Mouse (Mus musculus) spleen, postnatal 36 days (tissue): ENCODE results near the gene Col15a1.

Experiments used
- DNase-seq, 2 experiments: peaks; one replicate each; pipeline ENCODE4 v3.0.0; 2022; ENCODE audit warnings: low spot score in 2 of 2, mixed read lengths in 1 of 2

Gene Col15a1

GRCm38 (mm10) chr4:47207969-47208420 lies at the start of gene Col15a1:
Col15a1 (plus strand) TSS chr4:47208161.
- no peak for DNase-seq

- DNase-seq: no peak
Measured at GRCm38 (mm10) chr4:47161103-47161755, 46.7 kb upstream of the Col15a1 start.

- no peak for DNase-seq
Measured at GRCm38 (mm10) chr4:47161756-47162587, 46.0 kb upstream of the Col15a1 start.

DNA sequence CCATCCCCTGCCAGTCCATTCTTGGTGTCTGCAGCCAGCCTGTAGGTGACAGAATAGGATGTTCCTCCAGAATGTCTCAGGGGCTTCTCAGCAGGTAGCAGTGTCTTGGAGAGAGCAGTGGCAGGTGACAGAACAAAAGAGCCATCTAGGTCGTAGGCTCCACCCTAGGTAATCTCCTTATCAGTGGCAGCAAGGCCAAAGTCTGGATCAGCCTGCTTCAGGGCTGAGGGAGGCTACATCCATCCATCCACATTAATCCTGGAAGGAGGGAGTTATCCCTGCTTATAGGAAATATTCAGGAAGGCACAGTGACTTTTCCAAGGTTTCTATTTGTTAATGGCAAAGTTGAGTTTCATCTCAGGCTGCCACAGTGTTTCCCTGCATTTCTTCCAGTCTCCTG lies 35.6 kb upstream of the Col15a1 start:
- DNase-seq: no peak

- DNase-seq: no peak
Measured at GRCm38 (mm10) chr4:47177101-47177500, 30.9 kb upstream of the Col15a1 start.

GRCm38 (mm10) chr4:47178261-47178961 lies 29.6 kb upstream of the Col15a1 start:
- DNase-seq: no peak

GRCm38 (mm10) chr4:47179535-47179934 lies 28.4 kb upstream of the Col15a1 start:
- DNase-seq: no peak

DNA sequence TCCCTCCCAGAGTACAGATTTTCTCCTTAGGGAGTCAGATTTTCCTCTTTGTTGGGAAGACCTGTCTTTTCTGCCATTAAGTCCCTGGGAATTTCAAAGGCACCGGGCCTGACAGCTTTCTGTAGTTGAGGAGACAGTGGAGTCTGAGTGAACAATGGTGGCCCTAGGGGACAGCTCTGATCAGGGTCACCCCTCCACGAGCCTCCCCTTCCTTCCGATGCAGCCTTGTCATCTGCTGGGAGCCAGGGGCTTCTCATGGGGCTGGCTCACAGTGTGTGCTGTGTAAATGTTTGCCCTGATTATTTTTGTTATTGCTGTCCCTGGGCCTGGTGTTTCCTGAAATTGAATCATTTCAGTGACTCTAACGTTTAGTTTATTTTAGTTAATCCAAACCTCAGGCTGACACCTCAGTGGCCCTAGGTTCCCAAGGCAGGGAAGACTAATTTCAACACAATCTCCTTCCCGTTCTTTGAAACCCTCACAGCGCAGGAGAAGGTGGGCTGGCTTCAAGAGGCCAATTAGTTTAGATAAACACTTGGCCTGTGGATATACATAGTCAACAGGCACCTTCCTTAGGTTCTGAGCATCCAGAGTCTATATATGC lies 23.8 kb upstream of the Col15a1 start:
- no peak for DNase-seq

- no peak for DNase-seq
Measured at GRCm38 (mm10) chr4:47186514-47186913, 21.4 kb upstream of the Col15a1 start.

DNA sequence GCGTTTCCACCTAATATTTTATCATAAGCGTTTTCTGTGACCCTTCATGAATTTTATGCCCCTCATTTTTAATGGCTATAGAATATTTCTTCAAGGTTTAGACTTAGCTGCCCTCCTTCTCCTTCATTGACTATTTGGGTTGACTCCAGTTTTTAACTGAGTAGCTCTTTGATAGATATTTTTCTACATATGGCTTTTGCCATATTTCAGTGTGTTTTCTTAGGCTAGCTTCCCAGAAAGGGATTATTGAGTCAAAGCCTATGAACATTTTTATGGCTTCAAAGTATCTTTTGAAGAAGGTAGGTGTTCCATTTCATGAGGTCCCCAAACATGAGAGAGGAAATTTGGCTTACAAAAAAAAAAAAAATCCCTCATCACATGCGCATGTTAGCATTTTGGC lies 11.8 kb upstream of the Col15a1 start:
- no peak for DNase-seq

DNA sequence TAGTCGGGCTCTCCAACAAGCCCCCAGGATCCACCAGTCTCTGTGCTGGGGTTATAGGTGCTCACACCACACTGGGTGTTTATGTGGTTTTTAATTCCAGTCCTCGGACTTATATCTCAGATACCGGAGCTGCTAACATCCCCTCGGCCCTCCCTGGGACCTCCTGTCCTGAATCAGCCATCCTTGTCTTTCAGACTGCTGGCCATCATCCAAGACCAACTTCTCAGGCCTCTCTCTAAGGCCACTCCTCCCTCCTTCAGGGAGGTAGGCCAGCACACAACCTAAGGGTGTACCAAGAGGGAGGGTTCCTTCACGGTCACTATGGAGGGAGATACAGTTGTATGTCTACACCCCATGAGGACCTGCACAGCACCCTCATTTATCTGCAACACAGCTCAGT lies 4.3 kb upstream of the Col15a1 start:
- no peak for DNase-seq

DNA sequence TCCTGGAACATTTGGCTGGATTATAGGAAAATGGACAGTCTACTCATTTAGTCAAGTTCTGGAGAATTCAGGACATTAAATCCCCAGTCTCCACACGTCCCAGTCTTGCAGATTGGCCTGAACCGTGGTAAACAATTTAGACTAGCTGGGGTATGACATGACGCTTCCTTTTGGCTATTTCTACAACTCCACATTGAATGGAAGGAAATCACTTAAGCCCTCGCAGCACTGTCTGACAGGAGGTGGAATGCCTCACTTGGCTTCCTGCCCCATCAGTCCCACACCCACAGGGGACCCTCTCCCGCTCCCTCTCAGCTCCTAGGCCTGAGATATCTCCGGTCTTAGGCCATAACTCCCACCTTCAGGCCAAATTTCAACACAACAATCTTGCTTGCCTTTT lies 2.1 kb upstream of the Col15a1 start:
- no peak for DNase-seq

DNA sequence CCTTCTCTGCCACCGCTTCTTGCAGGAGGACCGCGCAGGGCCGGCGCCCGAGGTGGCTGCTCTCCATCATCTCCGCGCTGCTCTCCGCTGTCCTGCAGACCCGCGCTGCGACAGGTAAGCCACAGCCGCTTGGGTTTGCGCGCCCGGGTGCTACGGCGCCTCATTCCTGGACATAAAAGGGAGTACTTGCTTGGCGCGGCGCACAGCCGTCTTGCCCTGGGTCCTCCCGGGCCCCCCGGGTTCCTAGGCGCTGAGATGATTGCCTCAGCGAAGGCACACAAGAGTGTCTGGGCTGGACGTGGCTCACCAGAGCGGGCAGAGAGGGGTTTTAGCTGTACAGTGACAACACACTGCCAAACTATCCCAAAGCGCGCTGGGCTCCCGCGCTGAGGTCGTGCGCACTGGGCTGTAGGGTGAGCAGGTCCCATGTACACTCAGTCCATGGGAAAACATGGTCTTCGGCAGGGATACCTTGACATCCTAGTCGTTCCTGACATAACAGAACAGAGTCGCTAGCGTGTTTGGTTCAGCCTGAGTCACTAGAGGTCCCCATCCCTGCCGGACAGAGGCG lies 545 bp downstream of the Col15a1 start:
- no peak for DNase-seq

- DNase-seq: no peak
Measured at GRCm38 (mm10) chr4:47209466-47209865, 1.5 kb downstream of the Col15a1 start.

- no peak for DNase-seq
Measured at GRCm38 (mm10) chr4:47218828-47219227, 10.9 kb downstream of the Col15a1 start.

DNA sequence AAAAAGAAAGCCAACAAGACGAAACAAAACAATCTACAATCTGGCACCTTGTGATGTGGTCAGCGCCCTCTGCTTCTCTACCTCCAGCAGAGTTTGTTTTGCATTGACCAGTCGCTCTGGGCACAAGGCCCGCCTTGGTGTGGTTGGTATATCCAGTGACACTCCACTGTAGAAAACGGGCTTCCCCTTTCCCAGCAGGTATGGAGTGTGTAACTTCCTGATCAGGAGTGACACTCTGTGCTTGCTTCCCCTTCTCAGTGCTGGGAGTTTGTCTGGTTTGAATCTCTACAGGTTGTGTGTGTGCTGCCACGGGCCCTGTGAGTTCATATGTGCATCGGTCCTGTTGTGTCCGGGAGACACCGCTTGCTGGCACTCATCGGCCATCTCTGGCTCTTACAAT lies 11.4 kb downstream of the Col15a1 start:
- DNase-seq: no peak

GRCm38 (mm10) chr4:47220544-47220943 lies 12.6 kb downstream of the Col15a1 start:
- DNase-seq: no peak

DNA sequence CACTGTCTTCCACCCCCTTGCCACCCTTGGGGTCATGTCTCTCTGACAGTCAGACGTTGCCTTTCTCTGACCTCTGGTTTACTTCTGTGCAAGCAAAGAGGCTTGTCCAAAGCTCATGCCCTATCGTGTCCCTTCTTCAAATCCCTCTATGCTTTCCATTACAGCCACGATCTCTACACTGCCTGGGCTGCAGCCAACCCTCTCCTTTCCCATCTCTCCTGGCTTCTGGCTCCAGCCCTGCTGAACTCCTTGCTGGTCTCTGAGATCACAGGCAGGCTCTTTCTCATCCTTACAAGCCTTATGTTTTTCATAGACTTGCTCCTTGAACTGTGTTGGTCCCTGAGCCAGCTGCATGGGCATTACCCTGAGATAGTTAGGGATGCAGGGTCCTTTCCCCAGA lies 14.2 kb downstream of the Col15a1 start:
- DNase-seq: no peak

DNA sequence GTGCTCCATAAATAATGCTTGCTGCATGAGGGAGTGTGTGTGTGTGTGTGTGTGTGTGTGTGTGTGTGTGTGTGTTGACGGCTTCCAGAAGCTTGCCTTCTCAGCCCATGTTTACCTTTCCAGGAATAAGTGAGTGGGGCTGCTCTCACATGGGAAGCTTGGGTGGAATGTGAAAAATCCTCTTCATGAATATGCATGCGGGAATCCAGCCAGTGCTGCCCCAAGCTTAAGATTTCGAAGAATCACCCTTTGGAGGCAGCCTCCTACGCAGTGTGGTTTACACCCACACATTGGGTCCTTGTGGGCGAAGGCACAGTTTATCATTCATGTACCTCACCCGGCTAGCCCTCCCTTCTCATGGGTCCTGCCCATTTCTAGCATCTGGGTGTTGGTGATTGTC lies 18.0 kb downstream of the Col15a1 start:
- no peak for DNase-seq

- DNase-seq: no peak
Measured at GRCm38 (mm10) chr4:47227101-47227500, 19.1 kb downstream of the Col15a1 start.

DNA sequence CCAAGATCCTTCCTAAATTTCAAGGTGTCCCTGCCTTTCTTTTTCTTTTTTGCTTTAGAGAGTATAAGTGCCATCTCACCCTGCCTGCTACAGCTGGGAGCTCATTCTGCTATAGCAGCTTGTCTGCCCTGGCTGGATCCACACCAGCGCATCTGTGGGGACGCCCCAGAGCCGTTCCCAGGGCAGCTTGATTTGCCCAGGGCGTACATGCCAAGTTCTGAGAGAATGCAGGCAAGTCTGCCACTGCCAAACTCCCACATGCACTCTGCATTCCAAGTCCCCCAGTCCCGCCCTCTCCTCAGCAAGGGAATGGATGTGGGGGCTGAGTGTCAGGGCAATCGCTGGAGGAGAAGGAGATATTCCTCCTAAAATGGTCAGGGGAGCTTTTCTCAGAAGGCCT lies 19.8 kb downstream of the Col15a1 start:
- DNase-seq: no peak

DNA sequence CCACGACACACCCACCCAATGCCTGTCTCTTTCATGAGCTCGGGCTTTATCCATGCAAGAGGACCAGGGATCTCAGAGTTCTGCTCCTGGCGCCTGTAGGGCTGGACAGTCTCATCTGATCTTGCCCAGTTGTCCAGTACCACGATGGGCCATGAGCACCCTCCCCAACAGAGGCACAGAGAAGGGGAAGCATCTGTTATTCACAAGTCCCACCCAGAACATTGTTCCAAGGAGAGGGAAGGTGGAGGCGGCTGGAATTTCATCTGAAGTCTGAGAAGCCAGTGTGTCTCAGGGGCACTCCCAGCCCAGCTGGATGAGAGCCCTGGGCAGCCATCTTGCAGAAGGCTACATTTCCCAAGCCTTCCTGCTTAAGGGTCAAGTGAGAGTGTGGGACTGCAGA lies 21.0 kb downstream of the Col15a1 start:
- no peak for DNase-seq
